Comparison of ENCODE assay signal across 22 mouse cellular contexts in the genomic region with DNA sequence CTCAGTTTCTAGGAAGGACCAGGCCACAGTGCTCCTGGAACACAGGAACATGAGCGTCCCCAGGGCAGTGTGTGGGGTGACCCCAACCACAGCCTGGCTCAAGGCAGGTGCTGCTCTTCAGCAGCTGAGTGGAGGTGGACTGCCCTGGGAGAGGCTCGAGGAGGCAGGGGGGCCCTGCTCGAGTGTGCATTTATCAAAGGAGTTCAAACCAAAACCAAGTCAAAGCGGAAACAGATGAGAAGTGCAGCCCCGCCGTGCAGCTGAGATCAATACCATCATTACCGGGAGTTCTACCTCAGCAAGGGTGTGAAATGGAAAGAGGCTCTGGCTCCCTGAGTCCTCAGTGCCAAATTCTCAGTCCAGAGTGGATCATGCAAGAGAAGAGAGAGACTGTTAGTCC.
DNase-seq lines count a peak whose midpoint lies in the region; ATAC-seq lines count a peak whose summit lies in the region.
"Had no signal": no experiment of that assay in that cellular context is flagged by ENCODE, and none has a peak within 500 bp of the region (broad histone marks: within the 10 kb centered on the region; RNA-seq: fewer than 3 reads in every experiment).

No protein-coding gene starts in this region.

- no peak overlapping the region for H3K4me3 ChIP-seq in hindbrain, embryonic 10.5 days
- no peak overlapping the region for H3K4me3 ChIP-seq in hindbrain, embryonic 14.5 days (replicated peaks; ENCODE audit: low read length)
- H3K4me3 ChIP-seq: forebrain, embryonic 12.5 days; heart, adult 2 months; heart, embryonic 15.5 days; kidney, embryonic 15.5 days; limb, embryonic 10.5 days; lung, embryonic 15.5 days; midbrain, embryonic 12.5 days had no signal

- no peak for DNase-seq in hindbrain, embryonic 10.5 days (ENCODE audit: low spot score)
- DNase-seq in hindbrain, embryonic 14.5 days (ENCODE audit: low spot score): no peak
- peak; percentile 49 for DNase-seq in thymus, postnatal 0 days (ENCODE audit: low spot score)
- DNase-seq in thymus, adult 18-20 months: no peak
- peak; percentile 25 for DNase-seq in T-cell, adult 2 months (ENCODE audit: low spot score)
- DNase-seq in naive thymus-derived CD4-positive, alpha-beta T cell, adult 2 months (ENCODE audit: low read depth): peak; percentile 54
- DNase-seq in adrenal gland, adult 8-10 months: no peak
- DNase-seq: adrenal gland, postnatal 25 days; B cell, adult 2 months; cerebellum, adult 11 months; cerebellum, postnatal 10 days; heart, adult 2 months; kidney, postnatal 4 days; right cerebral cortex, postnatal 25 days had no signal

- peaks cover 52% of the 10 kb centered on the region for H3K4me1 ChIP-seq in hindbrain, embryonic 10.5 days (replicated peaks)
- H3K4me1 ChIP-seq in hindbrain, embryonic 14.5 days (replicated peaks; ENCODE audit: control insufficient read depth, insufficient read depth, low read length): no peaks in the 10 kb centered on the region

- ATAC-seq in hindbrain, embryonic 14.5 days (ENCODE audit: low FRiP score): no peak
- ATAC-seq: Patski had no signal

- H3K27me3 ChIP-seq in hindbrain, embryonic 10.5 days (ENCODE audit: insufficient read depth, poor library complexity, severe bottlenecking): peaks cover 52% of the 10 kb centered on the region
- H3K27me3 ChIP-seq in hindbrain, embryonic 14.5 days (ENCODE audit: control insufficient read depth, insufficient read depth, low read length): no peaks in the 10 kb centered on the region
- H3K27me3 ChIP-seq: Patski had no signal

- 61% methylated on average over 7 of the region's 7 CpGs for WGBS in hindbrain, embryonic 10.5 days
- WGBS in hindbrain, embryonic 14.5 days: 65% methylated on average over 7 of the region's 7 CpGs

- peak overlapping the region; percentile 84 for H3K27ac ChIP-seq in hindbrain, embryonic 10.5 days
- no peak overlapping the region for H3K27ac ChIP-seq in hindbrain, embryonic 14.5 days
- H3K27ac ChIP-seq: forebrain, embryonic 12.5 days; heart, adult 2 months; heart, embryonic 15.5 days; kidney, embryonic 15.5 days; limb, embryonic 10.5 days; lung, embryonic 15.5 days; macrophage had no signal

- H3K36me3 ChIP-seq in hindbrain, embryonic 10.5 days: no peaks in the 10 kb centered on the region
- H3K36me3 ChIP-seq in hindbrain, embryonic 14.5 days (replicated peaks; ENCODE audit: control insufficient read depth, insufficient read depth): no peaks in the 10 kb centered on the region
- H3K36me3 ChIP-seq: forebrain, embryonic 12.5 days; heart, embryonic 15.5 days; kidney, embryonic 15.5 days; limb, embryonic 10.5 days; lung, embryonic 15.5 days; midbrain, embryonic 12.5 days had no signal

- no peaks in the 10 kb centered on the region for H3K9me3 ChIP-seq in hindbrain, embryonic 10.5 days
- H3K9me3 ChIP-seq in hindbrain, embryonic 14.5 days (ENCODE audit: control insufficient read depth, low read length): no peaks in the 10 kb centered on the region
- H3K9me3 ChIP-seq: forebrain, embryonic 12.5 days; heart, embryonic 15.5 days; kidney, embryonic 15.5 days; limb, embryonic 10.5 days; lung, embryonic 15.5 days; midbrain, embryonic 12.5 days had no signal

- no peak overlapping the region for H3K4me2 ChIP-seq in hindbrain, embryonic 14.5 days (replicated peaks)
- H3K4me2 ChIP-seq: forebrain, embryonic 12.5 days; heart, embryonic 15.5 days; kidney, embryonic 15.5 days; lung, embryonic 15.5 days; midbrain, embryonic 12.5 days had no signal

- H3K9ac ChIP-seq in hindbrain, embryonic 14.5 days: no peak overlapping the region
- H3K9ac ChIP-seq: forebrain, embryonic 12.5 days; heart, embryonic 15.5 days; kidney, embryonic 15.5 days; lung, embryonic 15.5 days; midbrain, embryonic 12.5 days had no signal

Comparison
In these comparisons a context has a peak if more than half of its experiments do, and no peak if none do; other contexts are left out.
1. DNase-seq: peak in thymus, postnatal 0 days (single experiment), T-cell, adult 2 months (single experiment) and naive thymus-derived CD4-positive, alpha-beta T cell, adult 2 months (single experiment); none in hindbrain, embryonic 10.5 days (single experiment), hindbrain, embryonic 14.5 days (single experiment), thymus, adult 18-20 months (0 of 2) and adrenal gland, adult 8-10 months (single experiment).